Mouse (Mus musculus) kidney, postnatal 10 days (tissue): ENCODE data around the gene Tmem170b.
A peak's percentile ranks its signal among the peaks of the same experiment; 100 is the strongest.

Experiments
- DNase-seq: peaks from one replicate; pipeline ENCODE4 v3.0.0; 2021; ENCODE audit warnings: mixed read lengths

Tmem170b gene

DNA sequence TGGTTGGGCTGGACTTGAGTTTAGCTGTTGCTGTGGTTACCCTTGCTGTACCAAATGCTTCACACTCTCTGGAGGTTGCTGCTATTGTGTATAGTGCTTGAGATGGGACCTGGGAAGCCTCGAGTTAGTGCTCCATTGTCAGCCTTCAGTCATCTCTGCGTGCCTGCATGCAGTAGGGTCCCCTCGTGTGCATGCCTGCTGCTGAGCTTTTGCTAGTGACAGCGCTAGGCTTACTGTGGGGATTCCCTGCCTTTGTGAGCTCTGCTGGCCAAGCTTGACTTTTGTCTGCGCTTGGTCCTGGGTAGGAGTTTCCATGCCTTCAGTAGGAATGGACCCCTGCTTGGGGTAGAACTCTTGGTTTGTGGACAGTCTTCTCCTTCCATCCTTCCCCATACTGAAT, 9.3 kb downstream of the Tmem170b start:
- no peak for DNase-seq

DNA sequence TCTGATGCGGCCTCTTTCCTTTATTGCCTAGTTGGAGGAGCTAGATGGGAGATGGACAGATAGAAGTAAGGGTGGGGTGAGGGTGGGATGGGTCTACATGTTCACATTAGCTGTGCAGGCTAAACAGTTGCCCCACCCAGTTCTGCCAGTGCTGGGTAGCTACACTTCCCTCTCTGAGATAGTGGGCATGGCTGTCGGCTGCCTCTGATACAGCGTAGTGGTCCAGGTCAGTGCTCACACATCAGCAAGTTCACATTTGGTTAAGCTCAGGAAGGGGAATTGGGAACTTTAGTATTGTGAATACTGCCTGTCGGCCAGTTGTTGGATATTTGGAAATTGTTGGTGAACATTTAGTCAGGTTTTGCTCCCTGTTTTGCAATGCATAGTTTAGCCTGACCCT, 13.8 kb downstream of the Tmem170b start:
- no peak for DNase-seq

GRCm38 (mm10) chr13:41620132-41620531, 14.4 kb downstream of the Tmem170b start:
- DNase-seq = no peak

DNA sequence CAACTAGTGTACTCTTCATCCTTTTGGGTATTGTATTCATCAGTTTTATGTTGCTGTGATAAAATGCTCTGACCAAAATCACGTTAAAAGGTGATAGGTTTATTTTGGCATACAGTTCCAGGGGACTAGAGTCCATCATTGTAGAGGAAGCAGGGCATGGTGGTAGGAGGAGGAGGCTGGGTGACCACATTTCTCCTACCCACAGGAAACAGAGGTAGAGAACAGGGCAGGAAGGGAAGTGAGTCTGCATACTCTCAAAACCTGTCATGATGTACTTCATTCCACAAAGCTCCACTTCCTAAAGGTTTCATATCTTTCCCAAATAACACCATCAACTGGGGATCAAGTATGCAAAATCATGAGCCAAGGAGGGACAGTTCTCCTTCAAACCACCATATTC, 18.4 kb downstream of the Tmem170b start:
- DNase-seq = no peak

DNA sequence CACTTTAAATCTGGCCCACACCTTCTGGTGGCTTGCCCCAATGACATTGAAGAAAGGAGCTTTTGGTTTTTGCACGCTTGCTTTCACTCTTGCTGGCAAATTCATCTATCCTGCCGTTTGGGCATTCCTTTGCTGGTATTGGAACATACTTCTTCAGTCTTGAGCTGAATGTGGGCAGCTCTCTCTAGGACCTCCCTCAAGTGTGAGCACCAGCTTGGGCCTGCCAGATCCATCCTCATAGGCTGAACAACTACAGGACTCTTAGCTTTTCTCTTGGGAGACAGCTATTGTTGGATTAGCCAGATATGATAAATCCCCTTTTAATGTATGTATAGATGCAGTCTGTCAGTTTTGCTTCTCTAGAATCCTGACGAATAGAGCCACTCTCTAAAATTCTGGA, 19.5 kb downstream of the Tmem170b start:
- no peak for DNase-seq

DNA sequence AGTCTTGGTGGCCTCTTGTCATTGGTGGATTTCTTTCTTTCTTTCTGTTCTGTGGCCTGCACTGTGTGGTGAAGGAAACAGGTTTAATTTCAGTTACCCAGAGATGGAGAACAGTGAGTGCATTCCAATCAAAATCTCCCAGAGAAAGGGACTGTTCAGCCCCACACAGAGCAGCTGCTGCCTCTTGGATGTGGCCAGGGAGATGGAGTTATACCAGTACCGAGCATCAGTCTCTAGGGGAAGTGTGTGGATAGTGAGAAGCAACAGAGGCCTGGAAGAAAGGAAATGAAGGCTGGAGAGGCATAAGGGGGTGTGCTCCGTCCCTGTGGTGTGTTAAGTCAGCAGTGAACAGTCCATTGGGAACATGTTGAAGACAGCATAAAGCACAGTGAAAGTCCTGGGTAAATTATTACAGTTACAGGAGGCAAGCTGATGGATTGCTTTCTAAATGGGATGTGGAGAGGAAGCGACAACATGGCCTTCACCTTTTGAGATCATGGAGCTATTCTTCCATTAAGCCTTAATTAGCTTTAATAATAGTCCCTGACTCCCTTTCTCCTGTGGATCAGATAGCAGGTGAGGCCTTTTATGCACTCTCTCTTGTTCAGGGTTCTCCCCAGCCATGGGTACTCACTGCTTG, 21.7 kb downstream of the Tmem170b start:
- DNase-seq = no peak

GRCm38 (mm10) chr13:41634401-41634818, 28.7 kb downstream of the Tmem170b start:
- DNase-seq = peak; percentile 82

- no peak for DNase-seq
Observed at GRCm38 (mm10) chr13:41638083-41638482, 32.4 kb downstream of the Tmem170b start.

- peak; percentile 84 for DNase-seq
Observed at GRCm38 (mm10) chr13:41642851-41643250, 37.1 kb downstream of the Tmem170b start.

- peak; percentile 76 for DNase-seq
Observed at GRCm38 (mm10) chr13:41643798-41644197, 38.1 kb downstream of the Tmem170b start.

- no peak for DNase-seq
Observed at GRCm38 (mm10) chr13:41644591-41645482, 39.1 kb downstream of the Tmem170b start.

- no peak for DNase-seq
Observed at GRCm38 (mm10) chr13:41645483-41645859, 39.8 kb downstream of the Tmem170b start.

- no peak for DNase-seq
Observed at GRCm38 (mm10) chr13:41647976-41648375, 42.3 kb downstream of the Tmem170b start.

GRCm38 (mm10) chr13:41650665-41651064, 45.0 kb downstream of the Tmem170b start:
- no peak for DNase-seq

GRCm38 (mm10) chr13:41653791-41654190, 48.1 kb downstream of the Tmem170b start:
- no peak for DNase-seq

GRCm38 (mm10) chr13:41655576-41656090, 49.9 kb downstream of the Tmem170b start:
- no peak for DNase-seq

- peak; percentile 59 for DNase-seq
Observed at GRCm38 (mm10) chr13:41660052-41660793, 54.5 kb downstream of the Tmem170b start.

GRCm38 (mm10) chr13:41661116-41661515, 55.4 kb downstream of the Tmem170b start:
- peak; percentile 6 for DNase-seq

DNA sequence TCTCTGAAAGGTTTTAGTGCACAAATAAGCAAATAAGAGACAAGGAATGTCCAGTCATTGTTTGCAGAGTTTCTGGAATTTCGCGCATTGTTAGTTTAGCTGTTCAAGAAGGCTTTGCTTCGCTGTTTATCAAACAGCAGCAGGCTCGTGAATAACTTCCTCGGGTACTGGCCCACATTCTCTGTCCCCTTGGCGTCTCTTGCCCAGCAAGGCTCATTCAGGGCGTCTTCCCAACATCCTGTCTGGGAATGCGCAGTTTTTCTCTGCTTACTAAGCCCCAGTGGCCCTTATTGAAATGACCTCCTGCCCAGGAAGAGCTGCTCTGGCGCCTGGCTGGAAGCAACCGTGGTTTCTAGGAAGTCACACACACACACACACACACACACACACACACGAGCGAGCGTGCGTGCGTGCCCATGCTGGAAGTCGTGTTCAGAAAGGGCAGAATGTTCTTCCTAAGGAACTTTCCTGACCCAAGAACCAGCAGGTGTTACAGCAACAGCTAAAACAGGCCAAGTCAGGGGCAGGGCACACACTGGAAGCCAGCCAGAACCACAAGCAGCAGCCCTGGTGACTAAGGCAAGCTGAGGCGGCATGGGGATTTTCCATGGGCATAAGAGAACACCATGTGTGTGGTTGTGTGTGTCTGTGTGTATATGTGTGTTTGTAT, 56.8 kb downstream of the Tmem170b start:
- peak; percentile 82 for DNase-seq

DNA sequence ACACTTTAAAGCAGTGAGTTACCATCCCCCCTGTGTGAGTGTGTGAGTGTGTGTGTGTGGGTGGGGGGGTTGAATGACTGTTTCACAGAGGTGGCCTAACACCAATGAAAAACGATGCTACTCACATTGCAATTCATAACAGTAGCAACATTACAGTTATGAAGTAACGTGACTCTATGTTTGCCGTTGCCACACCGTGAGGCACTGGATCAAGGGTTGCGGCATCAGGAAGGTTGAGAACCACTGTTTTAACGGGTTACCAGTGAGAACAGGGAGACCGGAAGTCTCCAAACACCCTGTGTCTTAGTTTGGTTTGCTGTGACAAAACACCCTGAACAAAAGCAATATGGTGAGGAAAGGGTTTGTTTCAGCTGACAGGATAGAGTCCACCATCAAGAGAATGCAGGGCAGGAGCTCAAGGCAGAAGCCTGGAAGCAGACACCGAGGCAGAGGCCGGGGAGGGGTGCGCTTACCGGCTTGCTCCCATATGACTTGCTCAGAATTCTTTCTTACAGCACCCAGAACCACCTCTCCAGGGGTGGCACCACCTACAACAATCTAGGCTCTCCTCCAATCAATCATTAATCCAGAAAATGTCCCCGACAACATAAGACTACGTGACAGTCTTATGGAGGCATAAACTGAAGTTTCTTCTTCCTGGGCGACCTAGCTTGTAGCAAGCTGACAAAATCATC, 57.9 kb downstream of the Tmem170b start:
- peak; percentile 50 for DNase-seq

DNA sequence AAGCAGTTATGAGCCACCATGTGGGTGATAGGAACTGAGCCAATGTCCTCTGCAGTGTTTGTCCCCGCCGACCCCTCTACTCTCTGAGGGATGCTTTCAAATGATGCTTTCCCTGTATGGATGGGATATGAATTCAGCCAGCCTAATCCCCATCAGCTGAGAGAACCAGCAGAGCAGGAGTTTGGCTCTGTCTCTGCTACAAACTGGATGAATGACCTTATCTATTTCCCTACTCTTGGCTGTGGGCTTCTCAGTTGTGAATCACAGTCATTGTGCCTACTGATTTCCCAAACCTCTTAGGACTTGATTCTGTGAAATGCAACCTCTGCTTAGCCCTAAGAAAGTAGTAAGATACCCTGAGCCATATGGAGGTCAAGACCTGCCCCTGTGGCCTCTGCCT, 64.2 kb downstream of the Tmem170b start:
- no peak for DNase-seq
